Mouse (Mus musculus) thymus, adult 18-20 months (tissue): ENCODE measurements around the gene Nop2.

Experiments used
- DNase-seq, 2 experiments: peaks; one replicate each; pipeline ENCODE4 v3.0.0; 2022; ENCODE audit warnings: mixed read lengths in 2 of 2

Gene Nop2

DNA sequence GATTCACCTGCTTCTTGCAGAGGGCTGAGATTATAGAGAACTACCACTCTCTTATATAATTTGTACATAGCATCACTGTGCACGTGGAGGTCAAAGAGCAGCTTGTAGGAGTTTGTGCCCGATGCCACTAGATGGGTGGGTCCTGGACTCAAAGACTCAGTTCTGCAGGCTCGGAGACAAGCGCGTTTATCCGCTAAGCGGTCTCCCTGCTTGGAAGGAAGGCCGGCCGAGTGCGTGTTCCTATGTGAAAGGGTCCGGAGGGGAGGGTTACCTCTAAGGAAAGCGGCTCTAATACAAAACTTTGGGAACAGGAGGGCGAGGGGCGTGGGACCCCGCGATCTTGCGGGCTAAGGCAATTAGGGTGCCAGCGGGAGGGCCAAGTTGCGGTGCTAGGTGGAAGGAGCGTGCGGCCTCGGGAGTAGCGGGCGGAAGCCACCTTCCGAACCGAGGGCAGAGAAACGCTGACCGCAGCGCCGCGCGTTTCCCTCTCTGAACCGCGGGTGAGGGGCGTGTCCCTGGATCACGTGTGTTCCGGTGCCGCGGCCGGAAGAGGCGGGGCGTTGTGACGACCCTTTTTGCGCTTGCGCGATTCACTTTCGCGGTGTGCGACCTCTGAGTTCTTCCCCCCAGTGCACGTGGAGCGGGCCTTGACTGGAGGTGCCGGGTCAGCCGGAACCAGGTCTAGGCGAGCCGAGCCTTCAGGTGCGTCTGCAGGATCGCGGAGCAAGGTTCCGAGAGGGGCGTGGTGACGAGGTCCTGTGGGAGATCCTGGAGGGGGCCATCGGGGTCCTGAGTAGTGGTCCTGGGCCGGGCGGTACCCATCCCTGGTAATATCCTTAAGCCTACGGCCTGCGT is at the start of gene Nop2:
Gene Nop2, plus strand, starts transcription at position 608 of the 855 bp plus-strand sequence.
- peak; percentile 71 to 82 for DNase-seq

DNA sequence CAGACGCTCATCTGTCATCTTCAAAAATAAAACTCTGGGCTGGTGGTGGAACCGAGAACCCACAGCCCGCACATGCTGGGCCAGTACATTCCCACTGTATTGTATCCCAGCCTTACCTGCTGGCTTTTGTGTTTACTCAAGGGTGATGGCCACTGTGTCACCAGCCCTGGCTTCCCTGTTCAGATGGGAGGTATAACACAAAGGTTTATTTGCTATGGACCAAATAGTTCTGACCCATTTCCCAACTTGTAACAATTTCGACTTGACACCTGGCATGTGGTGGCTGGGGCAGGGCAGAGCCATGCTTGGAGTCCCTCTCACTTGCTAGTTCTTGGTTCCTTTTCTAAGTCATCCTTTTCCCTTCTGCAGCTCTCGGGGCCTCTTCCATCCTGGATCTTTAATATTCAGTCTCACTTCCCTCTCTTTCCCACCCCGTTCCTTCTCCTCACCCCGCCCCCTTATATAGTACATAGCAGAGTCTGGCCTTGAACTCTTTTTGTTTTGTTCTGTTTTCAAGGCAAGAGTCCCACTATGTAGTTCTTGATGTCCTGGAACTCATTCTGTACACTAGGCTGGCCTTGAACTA is 48.8 kb upstream of the Nop2 start:
- DNase-seq = no peak

DNA sequence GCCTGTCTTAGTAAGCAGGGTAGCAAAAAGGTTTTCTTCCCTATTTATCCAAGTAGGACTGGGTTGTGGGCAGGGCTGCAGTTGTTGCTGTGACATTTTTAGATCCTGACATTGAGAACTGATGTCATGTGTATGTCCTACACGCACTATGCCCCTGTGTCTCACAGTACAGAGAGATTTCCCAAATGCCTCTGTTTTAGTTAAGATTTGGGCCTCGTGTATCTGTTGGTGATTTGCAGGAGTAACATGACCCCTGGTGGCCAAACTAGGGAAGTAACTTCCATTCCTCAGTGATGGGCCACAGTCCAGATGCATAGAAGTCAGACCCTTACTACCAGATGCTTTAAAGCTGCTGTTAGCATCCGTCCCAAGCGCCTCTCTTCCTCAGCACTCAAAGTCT is 47.3 kb upstream of the Nop2 start:
- no peak for DNase-seq

DNA sequence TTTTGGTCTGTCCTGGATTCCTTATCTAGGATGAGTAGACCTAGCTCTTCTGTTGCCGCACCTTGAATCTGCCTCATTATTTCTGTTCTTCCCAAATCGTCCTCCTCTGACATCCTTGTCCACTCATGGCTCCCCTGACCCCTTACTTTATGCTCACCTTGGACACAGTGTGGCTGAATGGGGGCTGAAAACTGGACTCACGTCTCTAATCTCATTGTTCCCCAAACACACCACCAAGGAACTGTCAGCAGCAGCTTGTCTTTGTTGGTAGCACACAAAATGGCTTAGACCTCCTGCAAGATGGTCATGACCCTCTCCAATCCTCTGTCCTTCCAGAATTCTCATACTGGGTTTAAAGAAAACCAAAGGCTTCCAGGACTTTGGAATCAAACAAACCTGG is 43.8 kb upstream of the Nop2 start:
- no peak for DNase-seq

GRCm38 (mm10) chr6:125088561-125089321 is 43.0 kb upstream of the Nop2 start:
- peak in 1 of 2 experiments; percentile 44 for DNase-seq

GRCm38 (mm10) chr6:125089521-125090321 is 42.0 kb upstream of the Nop2 start:
- DNase-seq = peak; percentile 70 to 81

GRCm38 (mm10) chr6:125090341-125091085 is 41.2 kb upstream of the Nop2 start:
- DNase-seq = no peak

- DNase-seq = no peak
Measured at GRCm38 (mm10) chr6:125092372-125092771, 39.3 kb upstream of the Nop2 start.

DNA sequence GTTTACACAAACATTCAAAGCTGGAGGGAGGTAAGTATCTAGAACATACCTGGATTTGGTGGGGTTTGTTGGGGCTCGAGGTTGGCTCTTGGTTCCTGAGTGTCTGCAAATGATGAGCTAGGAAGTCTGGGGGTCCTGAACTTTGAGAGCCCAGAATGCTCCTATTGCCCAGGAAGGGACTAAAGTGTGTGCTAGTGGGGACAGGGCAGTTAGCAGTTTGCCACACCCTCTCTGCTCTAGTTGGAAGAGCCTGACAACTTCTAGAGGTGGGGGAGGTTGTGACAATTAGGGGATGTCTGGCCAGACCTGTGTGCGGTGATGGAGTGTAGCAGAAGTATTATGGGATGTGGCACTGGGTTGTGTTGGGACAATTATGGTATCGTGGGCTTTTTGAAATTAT is 36.9 kb upstream of the Nop2 start:
- no peak for DNase-seq

GRCm38 (mm10) chr6:125095391-125096278 is 36.1 kb upstream of the Nop2 start, which contains the start of gene Chd4:
Gene Chd4 (plus strand): TSS chr6:125095981.
- DNase-seq = peak; percentile 81 to 89

- DNase-seq = no peak
Measured at GRCm38 (mm10) chr6:125096279-125096596, 35.5 kb upstream of the Nop2 start.

DNA sequence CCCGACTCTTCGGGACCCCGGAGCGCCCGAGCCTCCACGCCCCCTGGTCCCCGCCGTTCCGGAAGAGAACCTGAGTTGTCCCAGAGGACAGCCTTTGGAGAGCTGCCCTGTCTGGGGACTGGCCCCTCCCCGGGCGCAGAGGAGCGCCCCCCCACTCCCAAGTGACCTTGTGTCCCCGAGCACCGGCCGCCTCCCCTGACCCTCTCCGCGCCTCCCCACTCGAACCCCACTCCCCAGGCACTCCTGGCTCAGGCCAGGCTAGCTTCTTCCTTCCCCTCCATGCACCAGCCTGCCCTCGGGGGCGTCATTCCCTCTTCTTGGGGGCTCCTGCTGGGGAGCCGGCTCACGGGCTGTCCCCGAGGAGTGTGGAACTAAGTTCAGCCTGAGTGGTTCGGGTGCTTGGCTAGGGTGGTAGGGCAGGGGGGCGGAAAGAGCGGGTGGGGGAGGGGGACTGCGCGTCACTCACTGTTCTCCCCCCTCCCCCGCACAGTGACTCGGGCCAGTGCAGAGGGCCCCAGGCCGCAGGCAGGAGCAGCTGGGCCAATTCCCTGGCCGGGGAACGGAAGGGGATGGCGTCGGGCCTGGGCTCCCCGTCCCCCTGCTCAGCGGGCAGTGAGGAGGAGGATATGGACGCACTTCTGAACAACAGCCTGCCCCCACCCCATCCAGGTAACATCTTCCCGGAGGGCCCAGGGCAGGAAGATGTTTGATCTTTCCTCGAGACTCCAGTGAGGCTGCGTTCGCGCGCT is 34.9 kb upstream of the Nop2 start:
- peak; percentile 58 to 69 for DNase-seq

DNA sequence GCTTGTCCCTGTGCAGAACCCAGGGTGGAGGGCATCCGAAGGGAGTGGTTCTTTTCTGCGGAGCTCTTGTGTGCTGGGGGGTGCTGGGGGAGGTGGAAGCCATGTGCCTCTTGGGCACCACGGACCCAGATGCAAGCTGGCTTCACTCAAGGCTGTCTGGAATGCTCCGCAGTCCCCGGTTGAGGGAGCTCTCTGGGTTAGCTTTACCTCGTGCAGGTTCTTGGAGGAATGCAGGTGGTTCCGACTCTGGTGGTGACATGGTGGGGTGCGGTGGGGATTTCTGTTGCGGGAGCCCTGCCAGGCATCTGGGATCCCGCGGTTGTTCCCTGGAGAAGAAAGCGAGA is 34.4 kb upstream of the Nop2 start:
- no peak for DNase-seq

- no peak for DNase-seq
Measured at GRCm38 (mm10) chr6:125097951-125098350, 33.8 kb upstream of the Nop2 start.

DNA sequence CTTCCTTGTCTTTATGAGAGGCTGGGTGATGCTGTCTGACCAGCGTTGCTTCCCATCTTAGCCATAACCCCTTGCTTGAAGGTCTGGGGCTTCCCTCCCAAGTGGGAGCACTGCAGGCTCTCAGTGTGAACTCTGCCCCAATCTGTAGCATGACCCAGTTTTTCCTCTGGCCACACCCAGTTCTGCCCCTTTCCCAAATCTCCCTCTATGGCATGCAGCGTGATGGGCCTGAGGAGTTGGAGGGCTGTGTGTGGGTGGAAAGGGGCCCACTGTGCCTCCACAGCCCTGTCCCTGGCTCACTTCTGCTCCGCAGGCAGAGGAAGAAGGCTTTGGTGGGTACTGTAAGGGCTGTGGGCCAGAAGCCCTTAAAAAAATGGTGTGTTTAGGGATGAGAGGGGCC is 33.2 kb upstream of the Nop2 start:
- peak in 1 of 2 experiments; percentile 26 for DNase-seq

- peak; percentile 63 to 75 for DNase-seq
Measured at GRCm38 (mm10) chr6:125099421-125099971, 32.2 kb upstream of the Nop2 start.

DNA sequence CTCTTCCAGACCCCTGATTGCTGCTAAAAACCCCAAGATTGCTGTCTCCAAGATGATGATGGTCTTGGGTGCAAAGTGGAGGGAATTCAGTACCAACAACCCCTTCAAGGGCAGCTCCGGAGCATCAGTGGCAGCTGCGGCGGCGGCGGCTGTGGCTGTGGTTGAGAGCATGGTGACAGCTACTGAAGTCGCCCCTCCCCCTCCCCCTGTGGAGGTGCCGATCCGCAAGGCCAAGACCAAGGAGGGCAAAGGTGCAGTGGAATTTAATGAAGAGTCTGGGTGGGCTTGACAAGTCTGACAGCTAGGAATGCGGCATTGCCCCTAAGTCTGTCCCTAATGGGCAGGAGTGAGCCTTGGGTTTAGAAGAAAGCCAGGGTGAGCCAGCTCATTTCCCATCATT is 30.3 kb upstream of the Nop2 start:
- no peak for DNase-seq

GRCm38 (mm10) chr6:125104223-125104622 is 27.5 kb upstream of the Nop2 start:
- DNase-seq = no peak

DNA sequence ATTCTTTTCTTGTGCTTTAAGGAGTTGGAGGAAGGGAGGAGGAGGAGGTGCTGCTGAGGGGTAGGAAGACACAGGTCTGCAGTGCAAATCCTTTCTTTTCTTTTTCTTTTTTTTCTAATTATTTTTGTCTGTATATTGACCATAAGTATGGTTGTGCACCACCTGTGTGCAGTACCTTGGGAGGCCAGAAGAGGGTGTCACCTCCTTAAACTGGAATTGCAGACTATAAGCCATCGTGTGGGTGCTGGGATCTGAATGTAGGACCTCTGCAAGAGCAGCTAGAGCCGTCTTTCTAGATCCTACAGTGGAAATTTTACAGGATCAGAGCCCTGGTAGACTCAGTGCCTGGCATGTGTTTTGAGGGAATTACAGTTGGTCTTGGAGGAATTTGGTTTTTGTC is 24.0 kb upstream of the Nop2 start:
- no peak for DNase-seq

DNA sequence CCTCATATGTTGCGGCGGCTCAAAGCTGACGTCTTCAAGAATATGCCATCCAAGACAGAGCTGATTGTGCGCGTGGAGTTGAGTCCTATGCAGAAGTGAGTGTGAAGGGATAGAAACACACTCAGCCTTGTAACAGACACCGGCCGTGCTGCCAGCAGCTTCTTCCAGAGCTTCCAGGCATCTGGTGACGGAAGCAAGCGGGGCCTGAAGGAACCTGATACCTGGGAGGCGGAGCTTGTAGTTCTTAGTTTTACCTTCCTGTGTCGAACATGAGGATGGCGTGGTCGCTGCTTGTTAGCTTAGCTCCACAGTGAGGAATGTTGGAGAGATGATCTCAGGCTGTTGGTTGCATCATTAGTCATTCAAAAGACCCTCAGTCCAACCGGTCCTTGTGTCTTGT is 22.3 kb upstream of the Nop2 start:
- DNase-seq = no peak
